Mouse (Mus musculus) C2C12 (cell line): ENCODE measurements around the gene Clec12b.

Experiments
- CEBPB ChIP-seq: IDR thresholded peaks from one replicate; pipeline ENCODE4 v1.6.1; 2011; ENCODE audit warnings: low read depth, mild to moderate bottlenecking, control low read depth, moderate library complexity
- CTCF ChIP-seq: IDR thresholded peaks from one replicate; pipeline ENCODE4 v1.5.1; 2011; ENCODE audit not compliant: control insufficient read depth, insufficient read depth, insufficient read length
- FOSL1 ChIP-seq: IDR thresholded peaks from one replicate; pipeline ENCODE4 v1.8.0; 2011; ENCODE audit warnings: mild to moderate bottlenecking, low read length; ENCODE audit not compliant: poor library complexity, insufficient read depth, severe bottlenecking
- MAX ChIP-seq: IDR thresholded peaks from one replicate; pipeline ENCODE4 v1.6.1; 2011; ENCODE audit warnings: mild to moderate bottlenecking, control low read depth
- MYOD1 ChIP-seq: IDR thresholded peaks from one replicate; pipeline ENCODE4 v1.6.1; 2011; ENCODE audit warnings: low read depth; ENCODE audit not compliant: control insufficient read depth, insufficient read length

DNA sequence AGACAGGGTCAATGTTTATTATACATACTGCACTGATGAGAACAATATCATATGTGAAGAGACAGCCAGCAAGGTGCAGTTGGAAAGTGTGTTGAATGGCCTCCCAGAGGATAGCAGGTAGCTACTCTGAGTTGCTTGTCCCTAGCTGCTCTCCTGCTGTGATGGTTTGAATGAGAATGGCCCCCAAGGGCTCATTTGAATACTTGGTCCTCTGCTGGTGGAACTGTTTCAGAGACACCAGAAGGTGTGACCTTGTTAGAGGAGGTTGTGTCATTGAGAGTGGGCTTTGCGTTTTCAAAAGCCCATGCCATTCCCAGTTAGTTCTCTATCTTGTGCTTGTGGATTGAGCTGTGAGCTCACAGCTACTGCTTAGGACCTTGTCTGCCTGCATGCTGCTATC lies 21.7 kb downstream of the Clec12b start:
- no peak for TF ChIP-seq CTCF
- TF ChIP-seq MYOD1, result no peak
- TF ChIP-seq MAX, result no peak
- TF ChIP-seq CEBPB, result no peak
- TF ChIP-seq FOSL1, result no peak
